Mouse (Mus musculus): ENCODE measurements around the gene H2al1i.
"Not testable (repeated sequence)": the region's sequence is repeated elsewhere in the genome, so short reads cannot be mapped to it uniquely, and the experiment has no call there.

DNA sequence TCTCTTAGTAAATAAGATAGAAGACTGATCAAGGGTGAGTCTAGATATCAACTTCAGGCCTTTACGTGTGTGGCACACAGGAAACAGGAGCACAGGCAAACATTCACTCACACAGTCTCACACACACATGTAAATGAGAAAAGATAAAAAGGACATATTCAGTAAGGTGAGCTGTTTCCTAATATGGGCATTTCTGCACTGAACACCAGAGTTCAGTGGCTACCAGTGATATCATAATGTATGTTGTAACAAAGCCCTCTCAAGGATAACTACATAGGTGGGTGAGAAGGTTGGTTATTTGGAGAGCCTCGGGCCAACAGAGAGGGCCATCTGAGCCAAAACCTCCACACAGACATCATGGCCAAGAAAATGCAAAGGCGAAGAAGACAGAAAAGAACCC lies 22.3 kb upstream of the H2al1i start, which contains the start of gene H2al1b:
- TF ChIP-seq CTCF, POLR2A (IDR thresholded peaks at IDR 0.05; ENCODE audit: extremely low read depth, insufficient read depth, low read length): not testable (repeated sequence)
